Mouse (Mus musculus) ES-Bruce4 (cell line): ENCODE results near the gene D430041D05Rik.

Source experiments
- EP300 ChIP-seq: IDR thresholded peaks from 2 replicates; pipeline ENCODE4 v1.6.1; 2011; ENCODE audit warnings: low read depth, low read length; ENCODE audit not compliant: insufficient read depth
- POLR2A ChIP-seq: IDR thresholded peaks from one replicate; pipeline ENCODE4 v1.8.1; 2011; ENCODE audit warnings: low read length; ENCODE audit not compliant: insufficient read depth

- TF ChIP-seq POLR2A (no peak), EP300 (no peak)
Observed at GRCm38 (mm10) chr2:104411806-104412205, 993 bp upstream of the D430041D05Rik start.
